Mouse (Mus musculus) embryonic fibroblast, embryonic 13.5 days (primary cell): ENCODE data around the gene Med13l. TPM values are rescaled to one million over a fixed set of nuclear protein-coding genes. Genes with fewer than 3 reads are reported as not detected.

ENCODE experiments used
- H3K27ac ChIP-seq: 2 replicates; pipeline ENCODE4 v1.5.1; 2012; ENCODE audit warnings: low read length, control low read depth, inconsistent platforms; ENCODE audit not compliant: insufficient read depth
- H3K4me1 ChIP-seq: 2 replicates; pipeline ENCODE4 v1.6.1; 2011; ENCODE audit warnings: low read length; ENCODE audit not compliant: control insufficient read depth, insufficient read depth
- H3K4me3 ChIP-seq: 2 replicates; pipeline ENCODE4 v1.5.1; 2011; ENCODE audit warnings: mild to moderate bottlenecking, control low read depth, low read length; ENCODE audit not compliant: insufficient read depth
- CTCF ChIP-seq: IDR thresholded peaks from 2 replicates; pipeline ENCODE4 v1.5.1; 2011; ENCODE audit warnings: mild to moderate bottlenecking, control low read depth, low read length, moderate library complexity, borderline replicate concordance; ENCODE audit not compliant: insufficient read depth
- POLR2A ChIP-seq: IDR thresholded peaks from 2 replicates; pipeline ENCODE4 v1.6.1; 2011; ENCODE audit warnings: low read depth, mild to moderate bottlenecking, control low read depth, low read length, moderate library complexity
- polyA plus RNA-seq: library from polyadenylated mRNA; stranded (reverse); fragments of >200 nt; gene quantifications from 2 replicates; pipeline ENCODE4 v1.2.4, GENCODE M21; 2011; ENCODE audit warnings: low read depth; ENCODE audit not compliant: missing spikeins, insufficient read length

Gene Med13l
- polyA plus RNA-seq, 1 experiment: 57.8 TPM

DNA sequence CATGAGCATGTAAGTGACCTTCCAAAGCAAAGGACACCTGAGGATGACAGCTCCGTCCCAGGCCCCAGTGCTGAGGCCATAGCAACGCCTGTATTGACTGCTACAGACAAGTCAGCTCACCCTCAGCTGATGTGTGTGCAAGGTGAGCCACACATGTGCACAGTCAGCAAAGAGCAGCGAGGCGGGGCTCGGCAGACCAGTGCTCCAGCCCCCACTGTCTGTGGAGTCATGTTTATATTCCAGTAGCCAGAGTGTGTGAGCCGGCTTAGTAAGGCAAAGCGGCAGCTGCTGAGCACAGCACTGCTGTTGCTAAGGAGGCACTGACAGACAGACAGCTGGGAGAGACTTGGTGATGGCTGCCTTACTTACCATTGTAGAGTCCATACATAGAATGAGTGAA lies 59.3 kb downstream of the Med13l start:
- H3K4me1 ChIP-seq: peaks cover 11% of the 10 kb centered on the region; the same call in 1 of the 2 replicates
- no peak overlapping the region for H3K27ac ChIP-seq
- TF ChIP-seq CTCF (no peak), POLR2A (no peak)
- H3K4me3 ChIP-seq: no peak overlapping the region

DNA sequence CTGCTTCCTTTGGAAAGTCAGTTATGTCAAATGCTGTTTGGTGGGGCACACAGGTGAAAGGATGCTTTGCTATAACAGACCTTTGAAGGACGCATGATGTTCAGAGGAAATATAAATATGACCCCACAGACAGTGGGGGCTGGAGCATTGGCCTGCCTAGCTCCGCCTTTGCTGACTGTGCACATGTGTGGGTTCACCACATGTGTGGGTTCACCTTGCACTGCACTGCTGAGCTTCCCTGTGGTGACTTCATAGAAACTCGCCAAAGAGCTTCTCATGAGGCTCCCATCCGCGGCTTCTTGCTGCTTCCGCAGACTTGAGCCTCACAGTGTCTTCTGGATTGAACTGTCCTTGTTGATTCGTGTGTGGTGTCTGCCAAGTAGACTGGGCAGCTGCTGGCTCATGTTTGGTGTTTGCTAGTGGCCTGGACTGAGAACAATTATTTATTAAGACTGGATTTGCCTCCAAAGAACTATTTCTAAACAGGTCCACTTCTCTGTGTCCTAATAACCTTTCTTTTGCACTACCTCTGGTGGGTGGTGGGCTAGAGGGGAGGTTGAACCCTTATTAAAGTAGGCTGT lies 59.9 kb downstream of the Med13l start:
- TF ChIP-seq POLR2A (no peak), CTCF (no peak)
- H3K27ac ChIP-seq: no peak overlapping the region
- H3K4me1 ChIP-seq: peaks cover 11% of the 10 kb centered on the region; the same call in 1 of the 2 replicates
- H3K4me3 ChIP-seq: no peak overlapping the region

DNA sequence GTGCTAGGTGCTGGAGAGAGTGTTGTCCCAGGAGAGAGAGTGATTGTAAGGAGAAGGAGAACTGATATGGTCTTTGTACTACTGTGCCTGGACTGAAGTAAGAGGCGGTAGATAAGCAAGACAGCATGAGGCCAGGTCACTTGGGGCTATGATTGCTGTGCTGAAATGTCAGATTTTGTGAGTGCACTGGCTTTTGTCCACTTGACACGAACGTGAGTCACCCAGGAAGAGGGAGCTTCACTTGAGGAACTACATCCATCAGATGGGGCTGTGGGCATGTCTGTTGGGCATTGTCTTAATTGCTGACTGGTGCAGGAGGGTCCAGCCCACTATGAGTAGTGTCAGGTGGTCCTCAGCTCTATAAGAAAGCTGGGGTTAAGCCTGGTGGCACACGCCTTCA lies 61.4 kb downstream of the Med13l start:
- TF ChIP-seq POLR2A (no peak), CTCF (no peak)
- no peak overlapping the region for H3K27ac ChIP-seq
- H3K4me3 ChIP-seq: no peak overlapping the region
- peaks cover 11% of the 10 kb centered on the region; the same call in 1 of the 2 replicates for H3K4me1 ChIP-seq

GRCm38 (mm10) chr5:118622346-118622745 lies 61.9 kb downstream of the Med13l start:
- Histone ChIP-seq H3K4me3 (no peak overlapping the region), H3K4me1 (peaks cover 14% of the 10 kb centered on the region), H3K27ac (no peak overlapping the region)
- no peak for TF ChIP-seq CTCF
- no peak for TF ChIP-seq POLR2A

DNA sequence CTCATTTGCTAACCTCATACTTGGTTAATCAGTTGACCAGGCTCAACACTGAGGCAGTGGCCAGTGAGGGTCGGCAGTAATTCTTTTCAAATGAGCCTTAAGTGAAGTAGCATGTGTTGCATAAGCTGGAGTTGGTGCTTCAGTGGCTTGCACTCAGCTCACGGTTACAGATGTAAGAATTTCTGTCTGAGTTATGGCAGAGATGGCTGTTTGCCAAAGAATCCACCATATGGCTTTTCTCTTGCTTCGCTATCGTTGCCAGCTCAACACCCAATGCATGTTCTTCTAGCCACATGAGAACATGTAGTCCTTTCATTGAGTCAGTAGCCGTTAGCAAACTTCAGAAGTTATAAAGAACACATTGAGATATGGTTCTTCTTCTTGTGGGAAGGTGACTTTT lies 63.3 kb downstream of the Med13l start:
- H3K27ac ChIP-seq: no peak overlapping the region
- peaks cover 25% of the 10 kb centered on the region for H3K4me1 ChIP-seq
- TF ChIP-seq POLR2A (no peak), CTCF (no peak)
- no peak overlapping the region for H3K4me3 ChIP-seq

DNA sequence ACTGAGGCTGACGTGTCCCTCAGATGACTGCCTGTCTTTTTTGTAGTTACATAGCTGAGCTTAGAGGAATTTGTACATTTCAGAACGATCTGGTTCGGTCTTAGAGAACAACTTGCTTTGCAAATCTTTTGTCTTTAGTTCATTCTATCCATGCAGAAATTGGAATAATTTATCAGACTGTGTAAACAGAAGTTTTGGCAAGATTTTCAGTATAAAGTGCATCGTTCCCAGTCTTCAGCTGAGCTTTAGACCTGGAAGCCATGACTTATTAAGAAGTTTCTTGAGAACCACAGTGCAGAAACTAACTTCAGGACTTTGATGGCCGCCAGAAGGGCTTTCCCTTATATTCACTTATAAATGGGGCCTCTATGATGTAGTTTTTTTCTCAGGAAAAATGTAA lies 67.2 kb downstream of the Med13l start:
- no peak for TF ChIP-seq POLR2A
- no peak for TF ChIP-seq CTCF
- Histone ChIP-seq H3K4me3 (no peak overlapping the region), H3K27ac (peak overlapping the region; percentile 48; the same call in 1 of the 2 replicates), H3K4me1 (peaks cover 17% of the 10 kb centered on the region)

DNA sequence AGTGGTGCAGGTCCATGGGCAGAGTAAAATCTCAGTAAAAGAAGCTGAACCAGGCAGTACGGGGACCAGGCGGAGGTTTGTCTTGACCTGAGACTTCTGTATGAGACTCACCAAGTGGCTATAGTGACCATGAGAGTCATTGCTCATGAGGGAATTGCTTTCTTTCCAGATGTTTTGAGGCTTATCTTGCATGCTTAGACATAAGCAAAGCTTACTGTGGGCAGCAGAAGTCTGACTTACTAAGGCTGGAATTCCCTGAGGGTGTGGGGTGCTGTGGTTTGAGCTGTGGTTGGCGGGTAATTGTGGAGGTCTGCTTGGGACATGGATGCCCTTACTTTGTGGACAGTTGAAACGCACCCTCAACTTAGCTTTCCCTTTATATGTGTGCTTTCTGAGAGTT lies 67.7 kb downstream of the Med13l start:
- Histone ChIP-seq H3K4me3 (no peak overlapping the region), H3K4me1 (peaks cover 22% of the 10 kb centered on the region), H3K27ac (peak overlapping the region; percentile 48; the same call in 1 of the 2 replicates)
- TF ChIP-seq POLR2A (no peak), CTCF (no peak)

- H3K4me3 ChIP-seq: no peak overlapping the region
- TF ChIP-seq CTCF (no peak), POLR2A (no peak)
- peaks cover 33% of the 10 kb centered on the region for H3K4me1 ChIP-seq
Observed at GRCm38 (mm10) chr5:118632346-118632745, 71.9 kb downstream of the Med13l start.

DNA sequence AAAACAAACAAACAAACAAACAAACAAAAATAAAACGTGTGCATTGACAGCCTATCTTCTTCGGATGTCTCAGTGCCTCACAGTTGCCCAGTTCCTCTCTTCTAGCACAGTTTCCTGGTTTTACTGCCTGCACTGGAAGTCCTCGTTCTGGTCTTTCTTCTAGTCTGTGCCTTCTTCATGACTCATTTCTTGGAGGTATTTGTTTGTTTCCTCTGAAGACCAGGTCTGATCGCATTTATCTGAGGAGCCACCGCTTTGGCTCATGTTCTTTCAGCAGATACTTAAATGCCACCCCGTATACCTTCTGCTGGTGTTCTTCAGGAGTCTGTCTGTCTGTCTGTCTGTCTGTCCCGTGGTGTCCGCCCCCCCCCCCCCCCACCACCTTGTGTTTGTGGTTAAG lies 72.6 kb downstream of the Med13l start:
- H3K4me1 ChIP-seq: peaks cover 33% of the 10 kb centered on the region
- no peak overlapping the region for H3K27ac ChIP-seq
- no peak overlapping the region for H3K4me3 ChIP-seq
- TF ChIP-seq CTCF: no peak
- no peak for TF ChIP-seq POLR2A

More at GRCm38 (mm10) chr5:118632346-118632745, 71.9 kb downstream of the Med13l start:
- no peak overlapping the region for H3K27ac ChIP-seq

GRCm38 (mm10) chr5:118635476-118636187 lies 75.2 kb downstream of the Med13l start:
- Histone ChIP-seq H3K4me3 (no peak overlapping the region), H3K27ac (no peak overlapping the region), H3K4me1 (peaks cover 39% of the 10 kb centered on the region)
- TF ChIP-seq POLR2A (no peak), CTCF (no peak)
